Mouse (Mus musculus) cerebellum, adult 11-12 months (tissue): Measurements from ENCODE around the gene Gbx1.

Experiments
- DNase-seq: peaks from one replicate; pipeline ENCODE4 v3.0.0; 2022

Gene Gbx1

DNA sequence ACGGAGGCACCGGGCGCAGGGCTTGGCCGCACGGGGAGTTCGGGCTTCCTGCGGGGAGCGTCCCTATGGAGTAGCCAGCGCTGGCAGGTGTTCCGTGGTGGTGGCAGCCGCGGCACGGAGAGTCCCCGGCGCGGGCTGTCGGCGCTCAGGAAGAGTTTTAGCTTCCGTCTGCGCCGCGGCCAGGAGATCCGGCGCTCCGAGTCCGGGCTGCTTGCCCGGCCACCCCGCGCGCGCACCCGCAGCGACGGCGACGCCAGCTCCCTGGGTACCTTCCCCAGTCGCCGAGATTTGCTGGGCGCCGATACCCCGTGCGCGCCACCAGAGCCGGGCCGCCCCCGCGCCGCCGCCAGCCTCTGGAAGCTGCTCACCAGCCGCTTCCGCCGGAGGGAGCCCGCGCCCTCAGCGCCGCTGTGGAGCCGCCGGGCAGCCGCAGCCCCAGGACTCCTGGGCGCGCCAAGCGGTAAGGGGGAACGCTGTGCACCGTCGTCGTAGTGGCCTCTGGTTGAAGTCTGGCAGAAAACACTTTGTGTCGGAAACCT is 52.2 kb downstream of the Gbx1 start:
- no peak for DNase-seq

DNA sequence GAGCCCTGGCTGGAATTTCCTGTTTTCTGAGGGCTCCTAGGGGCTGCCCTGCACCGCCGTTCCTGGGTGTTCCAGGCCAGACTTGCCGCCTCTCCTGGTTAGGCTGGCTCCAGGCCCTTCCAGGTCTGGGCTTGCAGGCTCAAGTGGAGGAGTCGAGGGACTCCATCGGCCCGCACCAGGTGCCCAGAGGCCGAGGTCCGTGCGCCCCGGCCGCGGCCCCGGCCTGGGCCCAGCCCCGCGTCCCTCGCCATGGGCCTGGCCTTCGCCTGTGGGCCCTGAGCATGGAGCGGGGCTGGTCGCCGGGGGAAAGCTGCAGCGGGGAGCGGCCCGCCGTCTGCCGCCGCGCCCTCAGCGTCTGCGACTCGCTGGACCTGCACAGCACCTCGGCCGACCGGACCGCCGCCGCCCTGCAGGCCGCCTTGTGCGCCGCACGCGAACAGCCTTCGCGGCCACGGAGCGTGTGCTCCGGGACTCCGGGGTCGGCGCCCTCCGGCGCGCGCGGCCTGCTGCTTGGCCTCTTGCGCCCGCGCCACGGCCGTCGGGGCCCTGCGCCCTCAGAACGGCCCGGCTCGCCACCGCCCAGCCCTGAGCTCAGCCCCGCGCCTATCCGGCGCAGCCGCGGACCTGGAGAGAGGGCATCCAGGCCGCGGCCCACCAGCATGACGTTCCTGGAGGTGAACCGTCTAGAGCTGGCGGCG is 52.8 kb downstream of the Gbx1 start:
- peak; percentile 39 for DNase-seq

GRCm38 (mm10) chr5:24472884-24473619 is 54.0 kb downstream of the Gbx1 start:
- no peak for DNase-seq

- DNase-seq: peak; percentile 78
Observed at GRCm38 (mm10) chr5:24470600-24470999, 56.4 kb downstream of the Gbx1 start.

GRCm38 (mm10) chr5:24466762-24467161 is 60.2 kb downstream of the Gbx1 start:
- no peak for DNase-seq

GRCm38 (mm10) chr5:24455613-24456012 is 71.4 kb downstream of the Gbx1 start:
- no peak for DNase-seq

DNA sequence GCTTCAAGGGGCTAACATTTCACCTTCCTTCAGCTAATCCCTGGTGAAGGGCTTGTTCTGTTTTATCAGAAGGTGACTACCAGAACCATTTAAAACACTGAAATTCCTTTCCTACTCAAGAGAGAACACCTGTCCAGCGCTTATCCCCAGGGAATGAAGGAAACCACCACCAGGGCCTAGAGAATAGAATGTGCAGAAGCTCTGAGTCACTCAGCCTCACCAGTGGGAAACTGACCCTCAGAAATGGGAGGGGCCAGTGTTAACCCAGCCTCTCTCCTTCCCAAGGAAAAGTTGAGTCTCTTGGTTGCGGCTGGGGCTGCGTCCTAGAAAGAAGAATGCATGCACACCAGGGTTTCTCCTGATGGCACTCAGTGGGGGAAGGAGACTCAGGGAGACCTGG is 71.9 kb downstream of the Gbx1 start:
- no peak for DNase-seq

DNA sequence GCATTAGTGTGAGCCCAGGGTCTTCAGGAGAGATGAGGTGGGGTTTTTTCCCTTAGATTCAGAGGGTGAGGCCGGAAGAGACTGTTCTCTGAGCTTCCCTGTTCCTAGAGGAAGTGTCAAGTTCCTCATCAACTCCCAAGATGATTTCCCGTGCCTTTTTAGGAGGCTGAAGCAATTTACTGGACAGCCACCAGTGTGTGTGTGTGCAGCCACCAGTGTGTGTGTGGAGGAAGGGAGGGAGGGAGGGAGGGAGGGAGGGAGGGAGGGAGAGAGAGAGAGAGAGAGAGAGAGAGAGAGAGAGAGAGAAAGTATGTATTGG is 73.1 kb downstream of the Gbx1 start:
- no peak for DNase-seq

- DNase-seq: peak; percentile 91
Observed at GRCm38 (mm10) chr5:24453283-24453984, 73.6 kb downstream of the Gbx1 start.
